Mouse (Mus musculus): ENCODE results near the gene Man1a2. TPM values are rescaled to one million over a fixed set of nuclear protein-coding genes. Genes with fewer than 3 reads are reported as not detected.

The Man1a2 gene
- polyA plus RNA-seq, 1 experiment: 4.9 TPM

DNA sequence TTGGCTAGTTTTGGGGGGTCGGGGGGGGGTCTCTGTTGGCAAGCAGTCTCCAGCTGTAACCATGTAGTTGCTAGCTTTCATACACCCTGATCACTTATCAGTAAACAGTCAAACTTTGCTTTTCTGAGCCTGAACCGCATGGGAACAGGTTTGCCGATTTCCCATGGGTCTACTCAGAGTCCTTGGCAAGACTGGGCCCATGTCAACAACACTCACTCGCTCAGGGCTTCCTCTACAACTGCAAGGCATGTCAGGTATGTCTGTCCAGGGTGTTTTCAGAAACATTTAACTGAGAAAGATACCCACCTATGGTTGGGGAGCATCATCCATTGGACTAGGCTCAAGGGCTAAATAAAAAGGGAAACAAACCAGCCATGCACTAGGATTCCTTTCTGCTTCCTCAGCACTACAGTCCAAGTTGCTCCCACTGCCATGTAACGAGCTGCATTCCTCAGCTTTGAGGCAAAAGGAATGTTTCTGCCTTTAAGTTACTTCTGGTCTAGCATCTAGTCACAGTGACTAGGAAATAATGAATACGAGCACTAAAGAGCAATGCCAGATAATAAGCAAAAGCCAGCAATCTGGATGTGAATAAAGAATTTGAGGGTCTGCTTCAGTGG lies 6.2 kb downstream of the Man1a2 start:
- H3ac ChIP-seq (ENCODE audit: control insufficient read depth, insufficient read length): no peak overlapping the region
- H3K4me3 ChIP-seq: no peak overlapping the region
- TF ChIP-seq REST (IDR thresholded peaks at IDR 0.05; ENCODE audit: insufficient read depth, insufficient read length) (no peak), MAX (IDR thresholded peaks at IDR 0.05; ENCODE audit: low read depth) (no peak), CEBPB (IDR thresholded peaks at IDR 0.05; ENCODE audit: insufficient read depth, poor library complexity, severe bottlenecking) (no peak), MYOD1 (IDR thresholded peaks at IDR 0.05; ENCODE audit: control insufficient read depth in 1 of 3, insufficient read length in 2 of 3, low read depth in 2 of 3) (no peak), USF1 (IDR thresholded peaks at IDR 0.05; ENCODE audit: low read depth) (no peak), POLR2A (IDR thresholded peaks at IDR 0.05; ENCODE audit: insufficient read length, low read depth) (no peak), E2F4 (IDR thresholded peaks at IDR 0.05; ENCODE audit: insufficient read depth) (no peak), TCF12 (IDR thresholded peaks at IDR 0.05; ENCODE audit: insufficient read depth, poor library complexity, severe bottlenecking) (no peak), SRF (IDR thresholded peaks at IDR 0.05; ENCODE audit: control insufficient read depth, insufficient read length, low read depth) (no peak), TCF3 (IDR thresholded peaks at IDR 0.05; ENCODE audit: insufficient read length, low read depth) (no peak), POLR2AphosphoS2 (IDR thresholded peaks at IDR 0.05; ENCODE audit: insufficient read length, low read depth) (no peak), MYOG (IDR thresholded peaks at IDR 0.05; ENCODE audit: control insufficient read depth in 1 of 3, insufficient read depth in 1 of 3, insufficient read length in 2 of 3, low read depth in 2 of 3) (no peak)

DNA sequence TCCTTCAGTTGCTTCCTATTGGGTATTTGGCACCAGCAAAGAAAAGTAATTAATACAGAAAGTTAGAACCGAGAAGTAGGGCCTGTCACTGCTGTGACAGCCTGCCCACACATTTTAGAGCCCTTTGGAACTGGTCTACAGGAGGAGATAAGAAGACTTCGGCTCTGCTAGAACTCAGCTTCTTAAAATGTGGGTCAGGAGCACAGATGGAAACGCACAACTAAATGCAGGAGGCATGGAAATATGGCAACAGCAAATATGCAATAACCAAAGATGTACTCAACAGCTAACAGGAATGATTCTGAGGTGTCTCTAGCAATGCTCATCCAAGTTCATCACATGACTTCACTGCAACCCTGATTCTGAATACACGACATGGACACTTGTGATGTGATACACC lies 10.2 kb downstream of the Man1a2 start:
- Histone ChIP-seq H3K79me2 (ENCODE audit: control insufficient read depth, insufficient read depth) (peaks cover 53% of the 10 kb centered on the region), H3K27me3 (ENCODE audit: control insufficient read depth, insufficient read depth, insufficient read length) (no peaks in the 10 kb centered on the region), H3K36me3 (ENCODE audit: control insufficient read depth, insufficient read depth) (no peaks in the 10 kb centered on the region), H3K4me3 (no peak overlapping the region), H3K4me2 (ENCODE audit: low read depth) (no peak overlapping the region), H3ac (ENCODE audit: control insufficient read depth, insufficient read length) (no peak overlapping the region)
- TF ChIP-seq REST (IDR thresholded peaks at IDR 0.05; ENCODE audit: insufficient read depth, insufficient read length) (no peak), TCF3 (IDR thresholded peaks at IDR 0.05; ENCODE audit: insufficient read length, low read depth) (no peak), POLR2A (IDR thresholded peaks at IDR 0.05; ENCODE audit: insufficient read length, low read depth) (no peak), E2F4 (IDR thresholded peaks at IDR 0.05; ENCODE audit: insufficient read depth) (no peak), USF1 (IDR thresholded peaks at IDR 0.05; ENCODE audit: low read depth) (no peak), TCF12 (IDR thresholded peaks at IDR 0.05; ENCODE audit: insufficient read depth, poor library complexity, severe bottlenecking) (no peak), MYOD1 (IDR thresholded peaks at IDR 0.05; ENCODE audit: control insufficient read depth in 1 of 3, insufficient read length in 2 of 3, low read depth in 2 of 3) (no peak), SRF (IDR thresholded peaks at IDR 0.05; ENCODE audit: control insufficient read depth, insufficient read length, low read depth) (no peak), MAX (IDR thresholded peaks at IDR 0.05; ENCODE audit: low read depth) (no peak), CEBPB (IDR thresholded peaks at IDR 0.05; ENCODE audit: insufficient read depth, poor library complexity, severe bottlenecking) (no peak), MYOG (IDR thresholded peaks at IDR 0.05; ENCODE audit: control insufficient read depth in 1 of 3, insufficient read depth in 1 of 3, insufficient read length in 2 of 3, low read depth in 2 of 3) (no peak), POLR2AphosphoS2 (IDR thresholded peaks at IDR 0.05; ENCODE audit: insufficient read length, low read depth) (no peak)

More for the DNA sequence above, 6.2 kb downstream of the Man1a2 start:
- H3K36me3 ChIP-seq (ENCODE audit: control insufficient read depth, insufficient read depth): no peaks in the 10 kb centered on the region
- H3K4me2 ChIP-seq (ENCODE audit: low read depth): no peak overlapping the region
- H3K27me3 ChIP-seq (ENCODE audit: control insufficient read depth, insufficient read depth, insufficient read length): no peaks in the 10 kb centered on the region
- H3K79me2 ChIP-seq (ENCODE audit: control insufficient read depth, insufficient read depth): peaks cover 82% of the 10 kb centered on the region

DNA sequence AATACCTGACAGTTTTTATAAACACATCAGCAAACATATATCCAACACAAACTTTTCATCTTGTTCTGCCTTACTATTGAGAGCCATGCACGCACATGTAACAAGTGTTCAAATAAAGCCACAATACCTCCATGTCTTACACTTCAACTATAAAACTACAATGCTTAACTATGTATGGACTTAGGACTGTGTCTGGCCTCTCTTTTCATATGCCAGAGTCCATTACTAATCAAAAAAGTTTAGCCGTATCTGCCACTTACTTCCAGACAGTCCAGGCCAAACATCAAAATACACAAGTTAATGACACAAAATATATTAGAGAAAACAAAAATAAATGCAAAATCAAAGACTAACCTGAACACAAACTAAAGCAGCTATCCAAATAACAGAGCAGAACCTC lies 14.9 kb downstream of the Man1a2 start:
- H3K4me2 ChIP-seq (ENCODE audit: low read depth): no peak overlapping the region
- no peak overlapping the region for H3K4me3 ChIP-seq
- H3K36me3 ChIP-seq (ENCODE audit: control insufficient read depth, insufficient read depth): no peaks in the 10 kb centered on the region
- no peak overlapping the region for H3ac ChIP-seq (ENCODE audit: control insufficient read depth, insufficient read length)
- peaks cover 43% of the 10 kb centered on the region for H3K79me2 ChIP-seq (ENCODE audit: control insufficient read depth, insufficient read depth)
- no peaks in the 10 kb centered on the region for H3K27me3 ChIP-seq (ENCODE audit: control insufficient read depth, insufficient read depth, insufficient read length)
- no peak for TF ChIP-seq MAX (IDR thresholded peaks at IDR 0.05; ENCODE audit: low read depth)
- no peak for TF ChIP-seq TCF3 (IDR thresholded peaks at IDR 0.05; ENCODE audit: insufficient read length, low read depth)
- no peak for TF ChIP-seq MYOD1 (IDR thresholded peaks at IDR 0.05; ENCODE audit: control insufficient read depth in 1 of 3, insufficient read length in 2 of 3, low read depth in 2 of 3)
- TF ChIP-seq POLR2AphosphoS2 (IDR thresholded peaks at IDR 0.05; ENCODE audit: insufficient read length, low read depth): no peak
- no peak for TF ChIP-seq USF1 (IDR thresholded peaks at IDR 0.05; ENCODE audit: low read depth)

DNA sequence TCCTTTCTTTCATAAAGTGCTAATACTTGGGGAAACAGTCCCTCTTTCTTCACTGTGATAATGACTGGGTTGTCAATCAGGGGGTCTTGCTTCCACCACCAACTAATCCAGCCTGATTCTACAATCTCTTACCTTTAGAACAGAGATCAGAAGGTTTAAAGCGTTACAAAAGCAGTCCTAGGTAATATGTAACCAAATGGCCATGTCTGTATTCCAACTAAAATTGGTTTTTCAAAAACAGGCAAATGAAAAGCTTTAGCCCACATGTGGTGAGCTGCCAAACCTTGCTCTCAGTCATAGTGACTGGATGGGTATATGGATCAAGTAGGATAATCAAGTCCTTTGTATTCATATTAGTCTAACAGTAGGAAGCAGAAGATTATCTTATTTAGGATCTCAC lies 32.0 kb downstream of the Man1a2 start:
- H3K4me2 ChIP-seq (ENCODE audit: low read depth): no peak overlapping the region
- H3K79me2 ChIP-seq (ENCODE audit: control insufficient read depth, insufficient read depth): no peaks in the 10 kb centered on the region
- no peaks in the 10 kb centered on the region for H3K27me3 ChIP-seq (ENCODE audit: control insufficient read depth, insufficient read depth, insufficient read length)
- no peak overlapping the region for H3ac ChIP-seq (ENCODE audit: control insufficient read depth, insufficient read length)
- TF ChIP-seq USF1 (IDR thresholded peaks at IDR 0.05; ENCODE audit: low read depth): no peak
- TF ChIP-seq TCF3 (IDR thresholded peaks at IDR 0.05; ENCODE audit: insufficient read length, low read depth): no peak
- no peak for TF ChIP-seq POLR2A (IDR thresholded peaks at IDR 0.05; ENCODE audit: insufficient read length, low read depth)
- no peak for TF ChIP-seq MYOD1 (IDR thresholded peaks at IDR 0.05; ENCODE audit: control insufficient read depth in 1 of 3, insufficient read length in 2 of 3, low read depth in 2 of 3)
- no peak for TF ChIP-seq MAX (IDR thresholded peaks at IDR 0.05; ENCODE audit: low read depth)
- TF ChIP-seq CEBPB (IDR thresholded peaks at IDR 0.05; ENCODE audit: insufficient read depth, poor library complexity, severe bottlenecking): no peak
- no peak for TF ChIP-seq E2F4 (IDR thresholded peaks at IDR 0.05; ENCODE audit: insufficient read depth)
- no peak for TF ChIP-seq MYOG (IDR thresholded peaks at IDR 0.05; ENCODE audit: control insufficient read depth in 1 of 3, insufficient read depth in 1 of 3, insufficient read length in 2 of 3, low read depth in 2 of 3)
- no peak for TF ChIP-seq TCF12 (IDR thresholded peaks at IDR 0.05; ENCODE audit: insufficient read depth, poor library complexity, severe bottlenecking)
- no peak for TF ChIP-seq POLR2AphosphoS2 (IDR thresholded peaks at IDR 0.05; ENCODE audit: insufficient read length, low read depth)
- peaks cover 4% of the 10 kb centered on the region for H3K36me3 ChIP-seq (ENCODE audit: control insufficient read depth, insufficient read depth)
- H3K4me3 ChIP-seq: no peak overlapping the region

DNA sequence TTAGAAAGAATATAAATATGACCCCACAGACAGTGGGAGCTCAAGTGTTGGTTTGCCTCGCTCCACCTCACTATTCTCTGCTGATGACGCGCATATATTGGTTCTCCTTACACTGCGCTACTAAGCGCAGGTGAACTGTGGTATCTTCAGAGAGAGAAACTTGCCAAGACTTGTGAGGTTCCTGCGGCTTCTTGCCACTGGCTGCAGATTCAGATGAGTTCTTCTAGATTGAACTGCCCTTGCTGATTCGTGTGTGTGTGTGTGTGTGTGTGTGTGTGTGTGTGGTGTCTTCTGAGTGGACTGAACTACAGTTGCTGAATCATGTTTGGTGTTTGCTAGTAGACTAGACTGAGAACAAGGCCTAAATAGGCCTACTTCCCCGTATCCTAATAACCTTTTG lies 43.7 kb downstream of the Man1a2 start:
- no peak overlapping the region for H3K4me3 ChIP-seq
- H3K27me3 ChIP-seq (ENCODE audit: control insufficient read depth, insufficient read depth, insufficient read length): no peaks in the 10 kb centered on the region
- H3K4me2 ChIP-seq (ENCODE audit: low read depth): no peak overlapping the region
- no peaks in the 10 kb centered on the region for H3K79me2 ChIP-seq (ENCODE audit: control insufficient read depth, insufficient read depth)
- H3ac ChIP-seq (ENCODE audit: control insufficient read depth, insufficient read length): no peak overlapping the region
- TF ChIP-seq REST (IDR thresholded peaks at IDR 0.05; ENCODE audit: insufficient read depth, insufficient read length): no peak
- TF ChIP-seq SRF (IDR thresholded peaks at IDR 0.05; ENCODE audit: control insufficient read depth, insufficient read length, low read depth): no peak
- no peak for TF ChIP-seq CEBPB (IDR thresholded peaks at IDR 0.05; ENCODE audit: insufficient read depth, poor library complexity, severe bottlenecking)
- peaks cover 5% of the 10 kb centered on the region for H3K36me3 ChIP-seq (ENCODE audit: control insufficient read depth, insufficient read depth)
